Mouse (Mus musculus): ENCODE data around the gene Tmc5. TPM values are rescaled to one million over a fixed set of nuclear protein-coding genes. Genes with fewer than 3 reads are reported as not detected.

Tmc5 gene
- total and polyA plus RNA-seq, 3 experiments = not detected

GRCm38 (mm10) chr7:118646237-118646636, 49.1 kb downstream of the Tmc5 start:
- H3K4me3 ChIP-seq (ENCODE audit: control insufficient read depth in 1 of 2, insufficient read depth in 1 of 2, low read depth in 2 of 2, low read length in 2 of 2) = no peak overlapping the region
- no peak for DNase-seq (ENCODE audit: low read depth, low spot score)
- TF ChIP-seq USF1 (IDR thresholded peaks at IDR 0.05; ENCODE audit: low read depth, low read length) = no peak
- TF ChIP-seq RCOR1 (IDR thresholded peaks at IDR 0.05; ENCODE audit: low read depth, low read length) = no peak
- no peak for TF ChIP-seq EP300 (IDR thresholded peaks at IDR 0.05; ENCODE audit: low read depth in 1 of 2, low read length in 2 of 2)
- no peak for TF ChIP-seq HCFC1 (IDR thresholded peaks at IDR 0.05; ENCODE audit: low read depth, low read length)
- no peak for TF ChIP-seq TBP (IDR thresholded peaks at IDR 0.05; ENCODE audit: low read depth, low read length)
- TF ChIP-seq CHD2 (IDR thresholded peaks at IDR 0.05; ENCODE audit: low read length) = no peak
- no peak for TF ChIP-seq SMC3 (IDR thresholded peaks at IDR 0.05; ENCODE audit: low read depth, low read length)
- no peak for TF ChIP-seq MXI1 (IDR thresholded peaks at IDR 0.05; ENCODE audit: low read depth, low read length)
- TF ChIP-seq TCF12 (IDR thresholded peaks at IDR 0.05; ENCODE audit: low read depth, low read length) = no peak
- no peak for TF ChIP-seq BHLHE40 (IDR thresholded peaks at IDR 0.05; ENCODE audit: borderline replicate concordance, low read depth, low read length)
- no peak for TF ChIP-seq UBTF (IDR thresholded peaks at IDR 0.05; ENCODE audit: borderline replicate concordance, insufficient read depth, low read depth, low read length)
- TF ChIP-seq CTCF (IDR thresholded peaks at IDR 0.05 in 2 of 3, conservative IDR thresholded peaks at IDR 0.05 in 1 of 3; ENCODE audit: control insufficient read depth in 1 of 3, insufficient read depth in 1 of 3, low read depth in 2 of 3, low read length in 3 of 3, poor library complexity in 1 of 3, severe bottlenecking in 1 of 3) = no peak
- H3K4me1 ChIP-seq (ENCODE audit: control insufficient read depth in 1 of 2, insufficient read depth in 2 of 2, low read length in 2 of 2) = no peaks in the 10 kb centered on the region
- H3K27me3 ChIP-seq (ENCODE audit: control insufficient read depth in 1 of 2, insufficient read depth in 2 of 2, low read length in 2 of 2) = no peaks in the 10 kb centered on the region
- H3K9me3 ChIP-seq (replicated peaks; ENCODE audit: insufficient read depth, low read length) = no peaks in the 10 kb centered on the region
- H3K36me3 ChIP-seq (ENCODE audit: control insufficient read depth in 1 of 2, insufficient read depth in 2 of 2, low read length in 2 of 2) = no peaks in the 10 kb centered on the region
- H3K27ac ChIP-seq (ENCODE audit: control insufficient read depth, low read depth, low read length) = no peak overlapping the region
- H3K79me2 ChIP-seq (ENCODE audit: control insufficient read depth, insufficient read depth, low read length, poor library complexity) = no peaks in the 10 kb centered on the region
- H3K9ac ChIP-seq (ENCODE audit: control insufficient read depth, low read depth, low read length, poor library complexity, severe bottlenecking) = no peak overlapping the region

DNA sequence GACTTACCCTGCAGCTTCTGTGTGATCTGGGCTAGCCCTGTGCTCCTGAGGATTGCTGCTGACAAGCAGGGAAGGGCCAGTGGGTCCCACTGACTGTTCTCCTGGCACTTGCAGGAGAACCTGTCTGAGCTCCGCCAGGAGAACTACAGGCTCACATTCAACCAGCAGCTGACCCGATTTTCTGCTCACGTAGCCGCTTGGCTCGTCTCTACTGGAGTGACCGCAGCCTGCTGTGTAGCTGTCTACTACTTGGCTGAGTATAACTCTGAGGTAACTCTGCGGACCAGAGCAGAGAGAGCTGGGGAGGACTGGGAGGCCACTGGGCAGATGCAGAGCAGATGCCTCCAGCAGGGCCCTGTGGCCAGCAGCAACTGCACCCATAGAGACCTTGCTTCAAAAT, 52.2 kb downstream of the Tmc5 start:
- Histone ChIP-seq H3K27ac (ENCODE audit: control insufficient read depth, low read depth, low read length) (no peak overlapping the region), H3K36me3 (ENCODE audit: control insufficient read depth in 1 of 2, insufficient read depth in 2 of 2, low read length in 2 of 2) (no peaks in the 10 kb centered on the region), H3K4me3 (ENCODE audit: control insufficient read depth in 1 of 2, insufficient read depth in 1 of 2, low read depth in 2 of 2, low read length in 2 of 2) (no peak overlapping the region), H3K79me2 (ENCODE audit: control insufficient read depth, insufficient read depth, low read length, poor library complexity) (no peaks in the 10 kb centered on the region), H3K4me1 (ENCODE audit: control insufficient read depth in 1 of 2, insufficient read depth in 2 of 2, low read length in 2 of 2) (no peaks in the 10 kb centered on the region), H3K9me3 (replicated peaks; ENCODE audit: insufficient read depth, low read length) (no peaks in the 10 kb centered on the region), H3K27me3 (ENCODE audit: control insufficient read depth in 1 of 2, insufficient read depth in 2 of 2, low read length in 2 of 2) (no peaks in the 10 kb centered on the region), H3K9ac (ENCODE audit: control insufficient read depth, low read depth, low read length, poor library complexity, severe bottlenecking) (no peak overlapping the region)
- no peak for TF ChIP-seq ZMIZ1 (IDR thresholded peaks at IDR 0.05; ENCODE audit: low read depth, low read length)
- no peak for TF ChIP-seq GABPA (IDR thresholded peaks at IDR 0.05; ENCODE audit: low read depth, low read length)
- no peak for TF ChIP-seq GATA1 (IDR thresholded peaks at IDR 0.05; ENCODE audit: low read depth, low read length)
- TF ChIP-seq ETS1 (IDR thresholded peaks at IDR 0.05; ENCODE audit: low read depth, low read length) = no peak
- no peak for TF ChIP-seq ZC3H11A (IDR thresholded peaks at IDR 0.05; ENCODE audit: low read depth, low read length)
- no peak for TF ChIP-seq EP300 (IDR thresholded peaks at IDR 0.05; ENCODE audit: low read depth in 1 of 2, low read length in 2 of 2)
- no peak for TF ChIP-seq MXI1 (IDR thresholded peaks at IDR 0.05; ENCODE audit: low read depth, low read length)
- TF ChIP-seq POLR2AphosphoS5 (IDR thresholded peaks at IDR 0.05; ENCODE audit: borderline replicate concordance, low read depth, low read length) = no peak
- no peak for TF ChIP-seq MYC (IDR thresholded peaks at IDR 0.05; ENCODE audit: low read depth, low read length)
- TF ChIP-seq CHD1 (IDR thresholded peaks at IDR 0.05; ENCODE audit: low read depth, low read length) = no peak
- no peak for TF ChIP-seq ELF1 (IDR thresholded peaks at IDR 0.05; ENCODE audit: low read depth, low read length)
- no peak for TF ChIP-seq KAT2A (conservative IDR thresholded peaks at IDR 0.05; ENCODE audit: low read depth, low read length)
- TF ChIP-seq USF1 (IDR thresholded peaks at IDR 0.05; ENCODE audit: low read depth, low read length) = no peak
- TF ChIP-seq NRF1 (IDR thresholded peaks at IDR 0.05; ENCODE audit: insufficient read depth, low read depth, low read length, poor library complexity, severe bottlenecking) = no peak
- no peak for TF ChIP-seq MAFK (IDR thresholded peaks at IDR 0.05; ENCODE audit: borderline replicate concordance, low read depth, low read length)
- no peak for TF ChIP-seq RCOR1 (IDR thresholded peaks at IDR 0.05; ENCODE audit: low read depth, low read length)
- TF ChIP-seq JUND (IDR thresholded peaks at IDR 0.05; ENCODE audit: low read depth, low read length) = no peak
- no peak for TF ChIP-seq ZNF384 (IDR thresholded peaks at IDR 0.05; ENCODE audit: low read depth, low read length)
- TF ChIP-seq CHD2 (IDR thresholded peaks at IDR 0.05; ENCODE audit: low read length) = no peak
- no peak for TF ChIP-seq MEF2A (IDR thresholded peaks at IDR 0.05; ENCODE audit: extremely low read depth, insufficient replicate concordance, low read depth, low read length, poor library complexity, severe bottlenecking)
- DNase-seq (ENCODE audit: low read depth, low spot score) = no peak
